Mouse (Mus musculus) urinary bladder, postnatal 25 days (tissue): ENCODE data around the gene Rasal1.

Source experiments
- DNase-seq: peaks from one replicate; pipeline ENCODE4 v3.0.0; 2022; ENCODE audit warnings: low spot score

The Rasal1 gene

DNA sequence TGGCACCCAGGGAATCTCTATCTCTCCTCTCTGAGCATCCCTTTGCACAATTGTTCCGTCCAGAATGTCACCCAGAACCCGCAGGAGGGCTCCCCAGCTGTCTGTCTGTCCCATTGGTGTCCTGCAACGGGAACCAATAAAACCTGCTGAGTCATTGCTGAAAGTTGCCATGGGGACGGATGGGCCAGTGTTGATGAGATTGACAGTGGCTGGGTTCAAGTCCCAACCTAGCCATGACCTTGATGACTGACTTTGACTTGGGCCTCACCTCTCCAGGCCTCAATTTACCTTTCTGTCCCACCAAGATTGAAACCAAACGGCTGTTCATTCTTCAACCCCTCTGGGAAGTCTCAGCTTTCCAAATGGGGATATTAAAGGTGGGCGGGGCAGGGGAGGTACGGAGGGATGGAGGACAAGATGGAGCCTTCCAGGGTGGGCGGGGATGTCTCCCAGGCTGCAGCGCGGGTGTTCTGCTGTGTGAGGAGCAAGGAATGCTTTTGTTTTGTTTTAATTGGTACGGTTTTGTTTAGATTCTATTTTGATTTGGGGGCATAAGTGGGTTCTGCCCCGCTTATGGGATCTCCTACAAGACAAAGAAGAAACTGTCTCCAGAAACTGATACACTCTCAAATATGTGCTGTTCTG, 77.3 kb downstream of the Rasal1 start:
- DNase-seq: no peak
